Mouse (Mus musculus): Measurements from ENCODE around the gene Npm3.

Npm3 gene

GRCm38 (mm10) chr19:45749243-45750043 lies at the start of gene Npm3:
Gene Npm3, minus strand, starts transcription at chr19:45749591.
- peak; percentile 57 for DNase-seq

GRCm38 (mm10) chr19:45796879-45797278 lies 47.5 kb upstream of the Npm3 start:
- no peak for DNase-seq

GRCm38 (mm10) chr19:45796061-45796556 lies 46.7 kb upstream of the Npm3 start:
- DNase-seq, result no peak

GRCm38 (mm10) chr19:45795406-45795944 lies 46.1 kb upstream of the Npm3 start:
- no peak for DNase-seq

- DNase-seq, result no peak
These were observed 45.3 kb upstream of the Npm3 start for GRCm38 (mm10) chr19:45794718-45795117.

- DNase-seq, result no peak
These were observed 43.0 kb upstream of the Npm3 start for GRCm38 (mm10) chr19:45792404-45792803.

GRCm38 (mm10) chr19:45789888-45790874 lies 40.8 kb upstream of the Npm3 start:
- no peak for DNase-seq

- no peak for DNase-seq
These were observed 40.0 kb upstream of the Npm3 start for GRCm38 (mm10) chr19:45789365-45789764.

GRCm38 (mm10) chr19:45788337-45788736 lies 38.9 kb upstream of the Npm3 start:
- DNase-seq, result no peak

- DNase-seq, result no peak
These were observed 38.1 kb upstream of the Npm3 start for GRCm38 (mm10) chr19:45787450-45787849.

- DNase-seq, result peak; percentile 30
These were observed 36.1 kb upstream of the Npm3 start for GRCm38 (mm10) chr19:45785470-45785869.

- DNase-seq, result no peak
These were observed 34.7 kb upstream of the Npm3 start for GRCm38 (mm10) chr19:45783933-45784576.

- peak; percentile 99 for DNase-seq
These were observed 34.0 kb upstream of the Npm3 start, which contains the start of gene Mgea5 for GRCm38 (mm10) chr19:45783181-45783932. Gene Mgea5, minus strand, starts transcription at chr19:45783837.

- DNase-seq, result peak; percentile 79
These were observed 33.1 kb upstream of the Npm3 start for GRCm38 (mm10) chr19:45782315-45783001.

GRCm38 (mm10) chr19:45781676-45782075 lies 32.3 kb upstream of the Npm3 start:
- DNase-seq, result no peak

GRCm38 (mm10) chr19:45780350-45780915 lies 31.0 kb upstream of the Npm3 start:
- DNase-seq, result no peak

GRCm38 (mm10) chr19:45775486-45775885 lies 26.1 kb upstream of the Npm3 start:
- no peak for DNase-seq

- no peak for DNase-seq
These were observed 22.1 kb upstream of the Npm3 start for GRCm38 (mm10) chr19:45771501-45771900.

GRCm38 (mm10) chr19:45760810-45761209 lies 11.4 kb upstream of the Npm3 start:
- no peak for DNase-seq

- DNase-seq, result no peak
These were observed 9.3 kb upstream of the Npm3 start for GRCm38 (mm10) chr19:45758671-45759070.

- DNase-seq, result no peak
These were observed 4.2 kb upstream of the Npm3 start for GRCm38 (mm10) chr19:45753551-45753950.

Measured in cerebellum, adult 9-10 months (tissue).